Mouse (Mus musculus) neural tube, embryonic 14.5 days (tissue): ENCODE data around the gene Rest. TPM values are rescaled to one million over a fixed set of nuclear protein-coding genes. Genes with fewer than 3 reads are reported as not detected.

Experiments used
- ATAC-seq: fragments of 200-750 bp; cut with Nextera tagmentation; 2 replicates; pipeline ENCODE4 v1.8.0; 2017; ENCODE audit warnings: low read depth, mild to moderate bottlenecking, moderate TSS enrichment, moderate library complexity
- H3K27ac ChIP-seq: fragments of 300-500 bp; sonication (generic); 2 replicates; pipeline ENCODE4 v1.5.1; 2014; ENCODE audit warnings: low read depth, mild to moderate bottlenecking, control low read depth, low read length, moderate library complexity, mixed read lengths
- H3K27me3 ChIP-seq: fragments of 300-500 bp; sonication (generic); 2 replicates; pipeline ENCODE4 v1.6.1; 2014; ENCODE audit warnings: low read length; ENCODE audit not compliant: control insufficient read depth, insufficient read depth
- H3K36me3 ChIP-seq: fragments of 300-500 bp; sonication (generic); 2 replicates; pipeline ENCODE4 v1.6.1; 2014; ENCODE audit warnings: low read length, mixed read lengths; ENCODE audit not compliant: control insufficient read depth, insufficient read depth
- H3K4me1 ChIP-seq: fragments of 300-500 bp; sonication (generic); 2 replicates; pipeline ENCODE4 v1.6.1; 2014; ENCODE audit warnings: low read length; ENCODE audit not compliant: control insufficient read depth, insufficient read depth
- H3K4me2 ChIP-seq: fragments of 300-500 bp; sonication (generic); 2 replicates; pipeline ENCODE4 v1.6.1; 2014; ENCODE audit warnings: mild to moderate bottlenecking, low read depth, low read length, control low read depth
- H3K4me3 ChIP-seq: fragments of 300-500 bp; sonication (generic); 2 replicates; pipeline ENCODE4 v1.5.1; 2014; ENCODE audit warnings: low read depth, low read length, control low read depth, mixed read lengths
- H3K9ac ChIP-seq: fragments of 300-500 bp; sonication (generic); replicated peaks from 2 replicates; pipeline ENCODE4 v1.6.1; 2014; ENCODE audit warnings: low read depth, mild to moderate bottlenecking, control low read depth, low read length, mixed read lengths
- H3K9me3 ChIP-seq: fragments of 300-500 bp; sonication (generic); 2 replicates; pipeline ENCODE4 v1.6.1; 2016; ENCODE audit warnings: low read length; ENCODE audit not compliant: control insufficient read depth
- WGBS: fragments of 180-500 bp; shearing (Covaris S2); extraction: QIAGEN DNeasy Blood & Tissue Kit; methylation state at CpG from one replicate; pipeline ENCODE4 v1.1.7; 2014; 5-methylcytosine and 5-hydroxymethylcytosine counted together
- microRNA-seq: library from miRNA; unstranded; fragments of <30 nt; microRNA quantifications from one replicate; pipeline ENCODE4, GENCODE M21; 2016
- polyA plus RNA-seq: library from polyadenylated mRNA; unstranded; fragments of >200 nt; fragmentation: Nextera tagmentation; extraction: Ambion mirVana; gene quantifications from 2 replicates; pipeline ENCODE4 v1.2.1, GENCODE M21; 2014

Gene Rest
- polyA plus RNA-seq, 1 experiment from 2014 or later: 5.2 TPM

DNA sequence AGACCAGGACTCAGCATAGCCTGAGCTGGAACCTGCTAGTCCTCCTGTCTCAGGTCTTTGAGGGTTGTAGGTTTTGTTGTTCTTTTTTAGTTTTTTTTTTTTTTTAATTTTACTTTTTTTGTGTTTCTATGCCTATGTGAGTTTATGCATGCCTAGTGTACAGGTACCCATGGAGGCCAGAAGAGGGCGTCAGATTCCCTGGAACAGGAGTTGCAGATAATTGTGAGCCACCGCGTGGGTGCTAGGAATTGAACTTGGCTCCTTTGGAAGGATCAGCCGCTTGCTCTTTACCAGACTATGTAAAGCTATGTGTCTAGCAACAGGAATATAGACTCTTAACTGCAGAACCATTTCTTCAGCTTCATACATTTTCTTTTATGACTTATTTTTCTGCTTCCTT is 48.9 kb downstream of the Rest start:
- 97% methylated on average over 4 of the region's 4 CpGs for WGBS
- Histone ChIP-seq H3K4me3 (no peak overlapping the region), H3K36me3 (peaks cover 24% of the 10 kb centered on the region), H3K27me3 (no peaks in the 10 kb centered on the region), H3K4me2 (no peak overlapping the region), H3K4me1 (peaks cover 8% of the 10 kb centered on the region; the same call in 1 of the 2 replicates), H3K27ac (no peak overlapping the region), H3K9me3 (no peaks in the 10 kb centered on the region), H3K9ac (no peak overlapping the region)
- ATAC-seq: no peak

GRCm38 (mm10) chr5:77314986-77315385 is 49.7 kb downstream of the Rest start:
- no peak overlapping the region for H3K4me2 ChIP-seq
- no peak for ATAC-seq
- H3K36me3 ChIP-seq: peaks cover 28% of the 10 kb centered on the region
- no peak overlapping the region for H3K4me3 ChIP-seq
- H3K27me3 ChIP-seq: no peaks in the 10 kb centered on the region
- no peaks in the 10 kb centered on the region for H3K9me3 ChIP-seq
- WGBS: 92% methylated on average over 6 of the region's 6 CpGs
- peaks cover 8% of the 10 kb centered on the region; the same call in 1 of the 2 replicates for H3K4me1 ChIP-seq
- no peak overlapping the region for H3K9ac ChIP-seq
- no peak overlapping the region for H3K27ac ChIP-seq

DNA sequence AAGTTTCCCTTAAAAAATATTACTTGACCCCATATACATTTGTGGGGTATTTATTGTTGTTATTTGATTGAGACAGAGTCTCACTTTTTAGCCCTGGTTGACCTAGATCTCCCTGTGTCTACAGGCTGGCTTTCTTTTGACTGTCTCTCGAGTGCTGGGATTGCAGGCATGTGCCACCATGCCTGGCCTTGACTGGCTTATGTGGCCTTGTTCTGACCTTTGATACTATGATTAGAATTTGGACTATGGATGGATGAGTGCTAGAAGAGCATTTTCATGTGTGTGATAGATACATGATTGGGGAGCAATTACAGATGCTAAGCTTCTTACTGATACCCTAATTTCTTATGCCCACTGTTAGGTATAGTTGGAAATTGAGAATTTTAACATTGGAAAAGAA is 59.6 kb downstream of the Rest start:
- WGBS: 88% methylated on average over 1 of the region's 1 CpGs
- no peak overlapping the region for H3K9ac ChIP-seq
- no peak overlapping the region for H3K27ac ChIP-seq
- no peak for ATAC-seq
- no peak overlapping the region for H3K4me2 ChIP-seq
- no peaks in the 10 kb centered on the region for H3K4me1 ChIP-seq
- H3K4me3 ChIP-seq: no peak overlapping the region
- peaks cover 69% of the 10 kb centered on the region for H3K36me3 ChIP-seq
- no peaks in the 10 kb centered on the region for H3K9me3 ChIP-seq
- no peaks in the 10 kb centered on the region for H3K27me3 ChIP-seq

DNA sequence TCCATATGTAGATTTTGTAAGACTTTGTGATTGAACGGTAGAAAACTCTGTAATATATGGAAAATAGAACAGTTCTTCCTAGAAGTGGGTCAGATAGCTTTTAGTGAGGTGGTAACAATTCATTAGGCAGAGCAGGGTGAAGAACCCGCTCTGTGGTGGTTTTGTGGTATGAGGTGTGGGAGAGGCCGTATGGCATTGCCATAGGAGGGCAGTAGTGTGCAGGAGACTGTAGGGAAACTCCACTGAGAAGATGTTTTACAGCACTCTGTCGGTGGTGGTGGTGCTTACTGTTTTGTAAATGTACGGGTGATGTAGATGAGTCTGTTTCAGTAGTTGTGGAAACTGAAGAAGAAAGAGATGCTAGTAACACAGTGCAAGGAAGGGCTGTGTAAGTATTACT is 64.9 kb downstream of the Rest start:
- Histone ChIP-seq H3K27ac (no peak overlapping the region), H3K4me1 (no peaks in the 10 kb centered on the region), H3K9ac (no peak overlapping the region), H3K4me2 (no peak overlapping the region), H3K4me3 (no peak overlapping the region), H3K36me3 (peaks cover 55% of the 10 kb centered on the region), H3K9me3 (no peaks in the 10 kb centered on the region), H3K27me3 (no peaks in the 10 kb centered on the region)
- no peak for ATAC-seq
- WGBS: 82% methylated on average over 5 of the region's 5 CpGs

Small RNA genes lying within 50 kb of the gene (microRNA-seq; reads per million reads assigned to microRNA genes)
- not detected for gene Mir5098

Other genes with a start within 250 kb of the Rest start
- 0.40 and 0.86 TPM in 2 replicates for gene Thegl, start 249.5 kb upstream of the Rest start, polyA plus RNA-seq
- gene Hopx, start 150.4 kb upstream of the Rest start, polyA plus RNA-seq: 16.2 and 29.3 TPM in 2 replicates
- 3.7 and 6.0 TPM in 2 replicates for gene Spink2, start 54.0 kb upstream of the Rest start, polyA plus RNA-seq
- gene Noa1, start 44.6 kb downstream of the Rest start, polyA plus RNA-seq: 32.1 and 36.6 TPM in 2 replicates
- gene Polr2b, start 44.7 kb downstream of the Rest start, polyA plus RNA-seq: 58.7 and 72.9 TPM in 2 replicates
- 52.8 and 54.2 TPM in 2 replicates for gene Igfbp7, start 142.6 kb downstream of the Rest start, polyA plus RNA-seq